8 mouse cellular contexts compared by ENCODE assay signal in genomic region chr6:125422051-125422822, GRCm38 (mm10). TPM values are rescaled to one million over a fixed set of nuclear protein-coding genes. Genes with fewer than 3 reads are reported as not detected.
DNase-seq lines count a peak whose midpoint lies in the region; ATAC-seq lines count a peak whose summit lies in the region.

No protein-coding gene starts in this region.

- no peak overlapping the region for H3K4me3 ChIP-seq in embryonic facial prominence, embryonic 11.5 days (ENCODE audit: low read depth, low read length)
- H3K4me3 ChIP-seq in heart, embryonic 15.5 days, result peak overlapping the region; percentile 20
- H3K4me3 ChIP-seq in macrophage (ENCODE audit: inconsistent target), result peak overlapping the region; percentile 18; the same call in 1 of the 2 replicates

- H3K9me3 ChIP-seq in embryonic facial prominence, embryonic 11.5 days (replicated peaks; ENCODE audit: control insufficient read depth, low read length), result no peaks in the 10 kb centered on the region
- no peaks in the 10 kb centered on the region for H3K9me3 ChIP-seq in heart, embryonic 15.5 days (replicated peaks)

- H3K4me1 ChIP-seq in embryonic facial prominence, embryonic 11.5 days (ENCODE audit: control insufficient read depth, insufficient read depth, low read length), result no peaks in the 10 kb centered on the region; the same call in 1 of the 2 replicates
- peaks cover 15% of the 10 kb centered on the region for H3K4me1 ChIP-seq in heart, embryonic 15.5 days (replicated peaks)

- H3K27ac ChIP-seq in embryonic facial prominence, embryonic 11.5 days (replicated peaks; ENCODE audit: low read depth, low read length), result no peak overlapping the region
- peak overlapping the region; percentile 12; the same call in 1 of the 2 replicates for H3K27ac ChIP-seq in heart, embryonic 15.5 days
- peak overlapping the region; percentile 19 for H3K27ac ChIP-seq in macrophage

- 0 out of 2 replicates have a peak, but pooled peaks have one; percentile 6 for ATAC-seq in embryonic facial prominence, embryonic 11.5 days (replicated peaks; ENCODE audit: insufficient number of reproducible peaks, low FRiP score, low TSS enrichment, low read depth)
- ATAC-seq in heart, embryonic 15.5 days (replicated peaks; ENCODE audit: insufficient number of reproducible peaks, insufficient read depth, low FRiP score, low read depth), result no peak; the same call in 1 of the 2 replicates

- H3K4me2 ChIP-seq in embryonic facial prominence, embryonic 11.5 days (ENCODE audit: low read depth, low read length), result peak overlapping the region; percentile 10
- peak overlapping the region; percentile 49 for H3K4me2 ChIP-seq in heart, embryonic 15.5 days

- no peaks in the 10 kb centered on the region for H3K79me2 ChIP-seq in macrophage (ENCODE audit: inconsistent target)

- H3K27me3 ChIP-seq in embryonic facial prominence, embryonic 11.5 days (ENCODE audit: control insufficient read depth, insufficient read depth, low read length), result no peaks in the 10 kb centered on the region
- H3K27me3 ChIP-seq in heart, embryonic 15.5 days, result peaks cover 12% of the 10 kb centered on the region; the same call in 1 of the 2 replicates

- WGBS in embryonic facial prominence, embryonic 11.5 days, result 22% methylated on average over 20 of the region's 20 CpGs
- WGBS in heart, embryonic 15.5 days, result 23% methylated on average over 20 of the region's 20 CpGs
- 18% methylated on average over 17 of the region's 20 CpGs for WGBS in macrophage (ENCODE audit: missing documents)

- peak; percentile 15 for DNase-seq in right cerebral cortex, adult 18-20 months
- DNase-seq in right cerebral cortex, postnatal 36 days (ENCODE audit: low spot score in 2 of 2), result no peak
- peak; percentile 82 for DNase-seq in embryonic facial prominence, embryonic 11.5 days (ENCODE audit: low spot score)
- peak; percentile 85 for DNase-seq in kidney, postnatal 10 days
- DNase-seq in skeletal muscle tissue, adult 2 months (ENCODE audit: low read depth, low spot score), result peak; percentile 54
- no peak for DNase-seq in MN1 (ENCODE audit: low spot score)

- no peak overlapping the region for H3K9ac ChIP-seq in embryonic facial prominence, embryonic 11.5 days (replicated peaks; ENCODE audit: low read length)
- no peak overlapping the region for H3K9ac ChIP-seq in heart, embryonic 15.5 days

- no peaks in the 10 kb centered on the region for H3K36me3 ChIP-seq in embryonic facial prominence, embryonic 11.5 days (replicated peaks; ENCODE audit: control insufficient read depth, insufficient read depth, low read depth, low read length)
- no peaks in the 10 kb centered on the region for H3K36me3 ChIP-seq in heart, embryonic 15.5 days
- no peaks in the 10 kb centered on the region for H3K36me3 ChIP-seq in macrophage (ENCODE audit: inconsistent target)

RNA-seq across cellular contexts. Expression of gene Plekhg6, which starts 41.6 kb away (rescaled TPM):
- polyA plus RNA-seq in embryonic facial prominence, embryonic 11.5 days (2014; fragmentation: Nextera tagmentation; extraction: Ambion mirVana), result 0.08 and 0.20 TPM in 2 replicates
- 0.05 and 0.37 TPM in 2 replicates for polyA plus RNA-seq in heart, embryonic 15.5 days (2015; fragmentation: Nextera tagmentation; extraction: Ambion mirVana)
- total RNA-seq in macrophage (2018; cell fraction: chromatin; rRNA removed), result under 1 TPM in 1 of 26 experiments, not detected in 25; 0.33 TPM
- total RNA-seq in macrophage (2018; cell fraction: cytosol; rRNA removed), result not detected
- not detected for total RNA-seq in macrophage (2018; cell fraction: nucleus; rRNA removed)
- polyA plus RNA-seq in macrophage (2018), result not detected in 3 replicates

Comparison
In these comparisons a context has a peak if more than half of its experiments do, and no peak if none do; other contexts are left out.
1. DNase-seq: peak in right cerebral cortex, adult 18-20 months (single experiment), embryonic facial prominence, embryonic 11.5 days (single experiment), kidney, postnatal 10 days (single experiment) and skeletal muscle tissue, adult 2 months (single experiment); none in right cerebral cortex, postnatal 36 days (0 of 2) and MN1 (single experiment).